Mouse (Mus musculus): ENCODE results near the gene Lemd1. TPM values are rescaled to one million over a fixed set of nuclear protein-coding genes. Genes with fewer than 3 reads are reported as not detected.
"Not testable (repeated sequence)": the region's sequence is repeated elsewhere in the genome, so short reads cannot be mapped to it uniquely, and the experiment has no call there.

The Lemd1 gene
- total RNA-seq, 2 experiments from 2014 or later, result not detected

DNA sequence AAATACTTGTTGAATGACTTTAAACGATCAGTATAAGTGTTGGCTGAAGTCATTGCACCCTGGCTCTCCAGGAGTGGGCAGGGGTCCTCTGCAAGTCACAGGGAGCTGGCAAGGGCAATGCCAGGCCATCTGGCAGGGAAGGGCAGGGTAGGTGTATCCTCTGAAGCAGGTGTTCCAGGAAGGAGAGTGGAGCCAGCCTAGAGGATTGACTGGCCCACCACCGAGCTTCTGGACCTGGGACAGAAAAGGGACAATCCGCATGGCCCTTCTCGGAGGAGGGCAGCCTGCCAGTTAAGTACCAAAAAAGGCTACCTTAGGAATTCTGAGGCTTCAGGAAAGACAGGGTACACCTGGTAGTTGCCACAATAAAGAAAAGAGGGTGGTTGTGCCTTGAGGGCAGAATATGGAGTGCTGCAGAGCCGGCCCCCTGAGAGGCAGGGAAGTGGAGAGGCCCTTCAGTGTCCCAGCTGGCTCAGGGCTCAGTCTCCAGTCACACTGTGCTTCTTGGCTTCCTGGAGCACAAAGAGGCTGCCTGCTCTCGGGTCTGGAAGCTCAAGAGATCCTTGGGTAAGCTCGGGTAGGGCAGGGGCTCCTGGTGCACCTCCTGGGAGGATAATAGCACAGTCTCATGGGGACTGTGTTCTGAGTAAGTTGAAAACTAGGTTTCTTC lies 29.9 kb upstream of the Lemd1 start:
- intact Hi-C loops (cut with DNase I; ENCODE audit: low total_unique reads), result loop anchor here (10.0 kb wide), 1 partner anchor 143 kb away; no protein-coding TSS in a partner anchor
- no peak for DNase-seq

DNA sequence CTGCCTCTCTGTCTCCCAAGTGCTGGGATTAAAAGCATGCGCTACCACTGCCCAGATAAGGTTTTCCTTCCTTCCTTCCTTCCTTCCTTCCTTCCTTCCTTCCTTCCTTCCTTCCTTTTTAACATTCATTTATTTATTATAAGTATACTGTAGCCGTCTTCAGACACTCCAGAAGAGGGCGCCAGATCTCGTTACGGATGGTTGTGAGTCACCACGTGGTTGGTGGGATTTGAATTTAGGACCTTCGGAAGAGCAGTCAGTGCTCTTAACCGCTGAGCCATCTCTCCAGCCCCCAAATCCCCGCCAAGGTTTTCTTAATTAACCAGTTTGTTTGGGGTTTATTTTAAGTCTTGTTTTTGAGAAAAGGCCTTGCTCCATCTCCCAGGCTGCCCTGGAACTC lies 28.6 kb upstream of the Lemd1 start:
- DNase-seq, result not testable (repeated sequence)
- intact Hi-C loops (cut with DNase I; ENCODE audit: low total_unique reads), result loop anchor here (10.0 kb wide), 1 partner anchor 142 kb away; no protein-coding TSS in a partner anchor

DNA sequence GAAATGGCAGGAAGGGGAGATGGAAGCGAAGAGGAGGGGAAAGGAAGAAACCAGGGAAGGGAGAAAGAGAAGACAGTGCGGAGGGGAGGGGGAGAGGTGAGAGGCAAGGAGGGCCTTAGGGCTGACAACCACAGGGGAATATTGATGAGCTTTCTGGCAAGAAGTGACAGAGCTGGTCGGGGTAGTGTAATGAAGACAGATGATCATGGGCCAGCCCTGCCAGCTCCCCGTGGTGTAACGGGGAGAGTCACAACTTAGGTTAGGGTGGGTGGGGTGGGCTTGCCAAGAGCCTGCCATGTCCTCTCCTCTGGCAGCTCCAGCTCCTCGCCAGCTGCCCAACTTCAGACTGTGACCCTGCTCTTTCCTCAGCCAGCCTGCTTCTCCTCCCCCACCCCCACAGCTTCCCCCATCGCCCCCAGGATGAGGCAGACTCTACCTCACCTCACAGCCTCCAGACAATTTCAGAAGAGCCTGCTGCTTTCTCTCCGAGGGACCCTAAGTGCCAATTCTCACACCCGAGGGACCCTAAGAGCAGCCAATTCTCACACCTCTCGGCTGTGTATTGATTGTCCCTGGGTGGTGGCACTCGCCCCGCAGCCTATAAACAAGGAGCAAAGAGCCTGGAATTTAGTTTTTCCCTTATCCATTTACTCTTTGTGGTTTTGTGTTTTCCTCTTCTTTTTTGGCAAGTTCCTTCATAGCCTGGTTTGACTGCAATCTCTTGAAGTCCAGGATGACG lies 26.3 kb upstream of the Lemd1 start:
- intact Hi-C loops (cut with DNase I; ENCODE audit: low total_unique reads), result loop anchor here (10.0 kb wide), 1 partner anchor 140 kb away; no protein-coding TSS in a partner anchor
- no peak for DNase-seq

DNA sequence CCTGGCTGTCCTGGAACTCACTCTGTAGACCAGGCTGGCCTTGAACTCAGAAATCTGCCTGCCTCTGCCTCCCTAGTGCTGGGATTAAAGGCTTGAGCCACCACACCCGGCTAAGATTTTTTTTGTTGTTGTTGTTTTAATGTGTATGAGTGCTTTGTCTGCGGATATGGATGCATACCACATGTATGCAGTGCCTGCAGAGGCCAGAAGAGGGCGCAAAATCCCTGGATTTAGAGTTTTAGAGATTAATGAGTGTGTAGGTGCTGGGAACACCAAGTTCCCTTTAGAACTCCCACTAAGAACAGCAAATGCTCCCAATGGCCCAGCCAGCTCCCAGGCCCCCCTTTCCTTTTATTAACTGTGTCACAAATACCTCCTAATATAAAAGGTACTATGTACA lies 25.4 kb upstream of the Lemd1 start:
- intact Hi-C loops (cut with DNase I; ENCODE audit: low total_unique reads), result loop anchor here (10.0 kb wide), 1 partner anchor 139 kb away; no protein-coding TSS in a partner anchor
- no peak for DNase-seq

DNA sequence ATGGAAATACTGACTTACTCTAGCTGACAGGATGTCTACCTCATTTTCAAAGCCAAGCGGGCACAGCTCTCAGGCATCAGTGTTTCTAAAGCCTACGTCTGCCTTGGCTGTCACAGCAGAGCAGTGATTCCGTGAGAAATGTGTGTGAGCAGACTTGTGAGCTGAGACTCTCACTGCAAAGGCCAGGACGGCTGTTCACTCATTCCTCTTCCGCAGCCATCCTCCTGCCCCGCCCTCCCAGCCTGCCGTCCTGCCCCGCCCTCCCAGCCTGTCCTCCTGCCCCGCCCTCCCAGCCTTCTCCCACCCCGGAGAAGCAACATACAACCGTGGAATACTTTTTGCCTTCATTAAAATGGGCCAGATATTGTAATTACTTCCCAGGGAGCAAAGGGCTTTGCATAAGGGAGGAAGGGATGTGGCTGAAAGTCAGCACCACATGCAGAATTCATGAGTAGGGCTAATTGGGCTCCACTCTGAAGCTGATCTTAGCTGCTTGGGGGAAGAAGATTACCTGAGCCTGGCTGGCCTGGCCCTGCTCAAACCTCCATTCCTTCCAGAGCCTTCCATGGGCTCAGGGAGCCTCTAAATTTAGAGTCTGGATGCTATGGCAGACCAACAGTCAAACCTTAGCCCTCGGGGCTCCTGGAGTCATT lies 23.0 kb upstream of the Lemd1 start:
- DNase-seq, result no peak
- intact Hi-C loops (cut with DNase I; ENCODE audit: low total_unique reads), result loop anchor here (10.0 kb wide), 1 partner anchor 137 kb away; no protein-coding TSS in a partner anchor

DNA sequence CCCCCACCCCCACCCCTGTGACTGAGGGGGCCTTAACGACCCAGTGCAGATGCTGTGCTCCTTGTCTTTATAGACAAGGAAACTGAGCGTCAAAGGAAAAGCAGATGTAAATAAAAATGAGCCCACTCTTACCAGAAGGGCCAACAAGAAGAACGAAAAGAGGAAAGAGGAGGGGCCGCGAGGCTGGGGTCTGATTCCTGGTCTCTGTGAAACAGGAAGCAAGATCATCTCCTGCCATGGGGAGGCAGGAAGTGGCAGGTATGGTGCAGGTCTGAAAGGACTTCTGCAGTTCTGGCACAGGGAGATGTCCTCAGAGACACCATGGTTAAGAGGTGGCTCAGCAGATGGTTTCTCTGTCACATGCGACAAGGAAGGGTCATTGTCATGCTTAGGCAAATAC lies 20.5 kb upstream of the Lemd1 start:
- intact Hi-C loops (cut with DNase I; ENCODE audit: low total_unique reads), result no loop called here
- DNase-seq, result no peak

DNA sequence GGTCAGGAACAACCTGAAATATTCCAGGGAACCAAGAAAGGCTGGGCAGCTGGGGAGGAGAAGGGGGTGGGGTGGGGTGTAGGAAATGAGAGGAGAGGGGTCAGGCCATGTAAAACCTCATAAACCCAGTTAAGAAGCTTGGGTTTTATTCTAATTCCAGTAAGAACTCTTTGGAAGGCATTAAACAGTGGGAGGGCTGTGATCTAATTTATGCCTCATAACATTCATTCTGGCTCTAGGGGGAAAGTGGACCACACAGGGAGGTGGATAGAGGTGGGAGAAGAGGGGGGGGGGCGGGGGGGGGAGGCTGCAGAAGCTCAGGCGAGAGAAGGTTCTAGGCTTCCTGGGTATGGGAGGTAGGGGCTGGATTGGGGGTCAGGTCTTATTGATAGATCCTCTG lies 19.6 kb upstream of the Lemd1 start:
- no peak for DNase-seq
- intact Hi-C loops (cut with DNase I; ENCODE audit: low total_unique reads), result no loop called here

DNA sequence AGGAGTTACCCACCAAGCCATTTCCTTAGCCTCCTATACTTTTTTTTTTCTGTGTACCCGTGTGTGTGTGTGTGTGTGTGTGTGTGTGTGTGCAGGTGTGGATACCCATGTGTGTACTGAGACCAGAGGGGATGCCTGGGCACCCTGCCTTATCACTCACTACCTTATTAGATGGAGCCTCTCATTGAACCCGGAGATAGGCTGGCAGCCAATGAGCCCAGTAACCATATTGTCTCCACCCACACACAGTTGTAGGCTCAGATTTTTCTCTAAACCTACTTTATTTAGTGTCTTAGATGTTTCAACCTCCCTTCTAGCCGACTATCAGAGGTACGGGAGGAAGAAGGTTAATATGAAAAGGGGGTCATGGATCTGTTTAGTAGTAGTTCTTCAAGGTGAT lies 4.9 kb upstream of the Lemd1 start:
- intact Hi-C loops (cut with DNase I; ENCODE audit: low total_unique reads), result no loop called here
- DNase-seq, result no peak

DNA sequence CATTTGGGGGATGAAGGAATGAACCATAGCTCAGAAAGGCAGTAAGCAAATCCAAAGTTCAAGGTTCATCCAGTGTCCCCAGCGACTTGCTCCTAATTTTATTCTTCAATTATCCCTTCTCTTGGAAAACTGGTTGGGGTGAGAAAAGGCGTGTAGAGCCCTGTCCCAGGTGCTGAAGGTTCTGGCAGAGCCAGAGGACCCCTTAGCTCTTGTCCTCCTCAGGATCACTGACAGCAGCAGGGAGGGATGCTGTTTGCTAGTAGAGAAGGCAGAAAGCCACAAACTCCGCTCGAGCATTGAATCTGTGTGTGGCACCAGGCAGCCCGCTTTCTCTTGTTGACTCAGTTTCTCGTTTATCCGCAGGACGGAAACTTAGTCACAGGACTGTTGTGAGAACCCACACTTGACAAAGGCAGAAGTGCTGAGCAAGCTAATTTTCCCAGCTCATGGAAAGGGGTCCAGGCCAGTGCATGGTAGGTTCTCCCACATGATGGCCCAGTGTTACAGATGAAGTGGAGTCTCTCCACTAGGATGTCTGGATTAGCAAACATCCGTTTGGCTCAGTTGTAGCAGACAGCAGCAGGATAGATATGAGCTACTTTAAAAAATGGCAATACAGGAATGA lies 2.7 kb upstream of the Lemd1 start:
- intact Hi-C loops (cut with DNase I; ENCODE audit: low total_unique reads), result no loop called here
- DNase-seq, result no peak

DNA sequence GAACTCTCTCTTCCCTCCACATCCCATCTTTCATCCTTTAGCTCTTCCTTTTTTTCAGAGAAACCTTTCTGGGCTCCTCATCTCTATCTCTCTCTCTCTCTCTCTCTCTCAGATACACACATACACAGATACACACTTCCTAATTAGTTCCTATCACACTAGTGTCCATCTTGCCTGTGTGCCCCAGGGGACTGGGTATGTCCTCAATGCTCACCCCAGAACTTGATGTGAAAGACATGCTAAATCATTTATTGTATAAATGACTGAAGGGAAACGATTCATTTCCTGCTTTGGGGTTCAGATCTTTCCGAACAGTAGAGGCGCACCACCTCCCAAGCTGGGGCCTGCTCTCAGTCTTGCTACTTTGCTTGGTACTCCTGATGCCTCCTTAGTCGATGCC lies 2.0 kb upstream of the Lemd1 start:
- intact Hi-C loops (cut with DNase I; ENCODE audit: low total_unique reads), result no loop called here
- no peak for DNase-seq

DNA sequence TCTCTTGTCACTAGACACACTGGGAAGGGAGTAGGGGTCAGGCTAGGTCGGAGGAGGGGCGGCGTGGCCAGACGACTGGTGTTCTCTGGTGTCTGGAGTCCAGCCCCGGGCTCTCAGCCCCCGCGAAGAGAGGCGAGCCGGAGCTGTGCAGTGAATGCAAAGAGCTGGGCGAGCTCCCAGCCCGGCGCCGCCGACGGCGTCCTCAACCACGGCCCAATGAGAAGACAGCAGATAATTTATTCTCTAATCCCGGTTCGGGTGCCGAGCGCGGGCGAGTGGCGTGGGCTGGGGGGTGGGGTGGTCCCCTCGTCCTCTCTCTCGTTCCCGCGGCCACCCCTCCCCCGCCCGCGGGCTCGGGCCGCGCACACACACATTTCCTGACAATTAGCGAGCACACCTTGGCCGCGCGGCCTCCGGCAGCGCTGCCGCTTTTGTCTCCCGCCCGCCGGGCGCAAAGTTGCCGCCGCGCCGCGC lies 1.2 kb upstream of the Lemd1 start:
- intact Hi-C loops (cut with DNase I; ENCODE audit: low total_unique reads), result no loop called here
- no peak for DNase-seq

DNA sequence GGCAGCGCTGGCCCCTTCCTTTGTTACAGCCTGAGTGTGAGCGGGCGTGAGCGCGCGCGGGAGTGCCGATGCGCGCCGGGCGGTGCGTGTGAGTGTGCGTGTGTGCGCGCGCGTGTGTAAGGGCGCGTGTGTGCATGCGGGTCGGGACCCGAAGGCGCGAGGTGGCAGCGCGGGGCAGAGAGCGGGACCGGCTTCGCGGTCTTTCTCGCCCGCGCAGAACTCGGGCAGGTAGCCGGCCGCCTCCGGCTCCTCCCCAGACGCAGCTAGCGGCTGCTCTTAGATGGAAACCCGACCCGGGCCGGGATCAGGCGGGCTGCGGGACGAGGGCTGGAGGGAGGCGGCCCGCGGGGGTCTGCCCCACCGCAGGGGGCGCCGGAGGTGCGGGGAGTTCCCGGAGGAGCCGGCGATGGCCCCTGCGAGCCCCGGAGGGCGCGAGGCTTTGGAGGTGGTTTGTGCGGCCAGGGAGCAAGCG lies 574 bp upstream of the Lemd1 start:
- intact Hi-C loops (cut with DNase I; ENCODE audit: low total_unique reads), result no loop called here
- DNase-seq, result no peak

DNA sequence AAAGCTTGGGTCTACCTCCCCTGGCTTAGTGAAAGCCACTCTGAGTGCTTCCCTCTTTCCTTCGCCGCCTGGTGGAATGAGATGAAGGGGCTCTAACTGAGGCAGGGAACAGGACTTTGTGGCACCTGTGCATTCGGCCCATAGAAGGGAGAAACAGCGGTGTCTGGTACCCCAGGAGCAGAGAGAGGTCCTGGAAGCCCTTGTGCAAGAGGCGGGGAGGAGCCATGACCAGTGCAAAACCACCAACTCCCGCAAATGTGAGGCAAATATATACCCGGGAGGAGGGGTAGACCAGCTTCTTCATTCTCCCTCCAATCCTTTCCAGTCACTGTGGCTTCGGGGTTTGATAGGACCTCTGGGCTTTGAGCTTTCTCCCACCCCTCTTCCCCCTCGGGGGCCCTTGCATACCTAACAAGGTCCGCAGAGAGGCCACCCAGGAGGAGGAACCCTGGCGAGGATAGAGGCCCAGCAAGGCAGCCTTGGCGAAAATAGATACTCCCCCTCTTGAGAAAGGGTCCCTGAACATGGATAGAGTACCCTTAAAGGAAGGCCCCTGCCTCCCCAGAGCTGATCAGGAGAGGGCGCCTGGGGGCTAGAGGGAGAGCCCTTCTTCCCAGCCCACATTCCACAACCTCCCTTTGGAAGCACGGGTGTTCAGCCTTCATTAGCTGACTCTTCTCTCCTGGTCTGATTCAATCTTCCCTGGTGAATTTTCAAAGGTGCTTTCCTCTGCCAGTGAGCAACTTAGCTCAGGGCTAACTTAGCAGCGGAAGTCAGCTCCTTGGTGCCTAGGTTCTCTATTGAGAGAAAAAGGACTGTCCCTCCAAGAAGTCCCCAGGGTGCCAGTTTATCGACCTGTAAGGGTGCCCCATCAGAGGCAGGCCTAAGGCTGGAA lies 802 bp downstream of the Lemd1 start:
- intact Hi-C loops (cut with DNase I; ENCODE audit: low total_unique reads), result no loop called here
- no peak for DNase-seq

DNA sequence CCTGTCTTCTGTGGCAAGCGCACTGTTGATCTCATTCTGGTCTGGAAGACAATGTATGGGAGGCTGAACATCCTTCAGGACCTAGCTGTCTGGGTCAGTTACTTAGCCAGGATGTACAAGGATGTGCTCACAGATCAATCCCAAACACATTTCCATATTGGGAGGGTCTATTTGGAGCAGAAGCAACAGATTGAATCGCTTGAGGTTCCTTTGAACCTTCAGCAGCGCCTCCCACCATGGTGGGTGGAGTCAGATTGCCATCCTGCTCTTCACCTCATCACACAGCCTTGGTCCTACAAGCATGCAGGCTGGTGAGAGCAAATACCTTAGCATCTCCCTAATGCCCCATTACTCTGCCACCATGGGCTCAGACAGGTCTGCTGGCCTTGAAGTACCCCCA lies 2.6 kb downstream of the Lemd1 start:
- DNase-seq, result no peak
- intact Hi-C loops (cut with DNase I; ENCODE audit: low total_unique reads), result no loop called here

DNA sequence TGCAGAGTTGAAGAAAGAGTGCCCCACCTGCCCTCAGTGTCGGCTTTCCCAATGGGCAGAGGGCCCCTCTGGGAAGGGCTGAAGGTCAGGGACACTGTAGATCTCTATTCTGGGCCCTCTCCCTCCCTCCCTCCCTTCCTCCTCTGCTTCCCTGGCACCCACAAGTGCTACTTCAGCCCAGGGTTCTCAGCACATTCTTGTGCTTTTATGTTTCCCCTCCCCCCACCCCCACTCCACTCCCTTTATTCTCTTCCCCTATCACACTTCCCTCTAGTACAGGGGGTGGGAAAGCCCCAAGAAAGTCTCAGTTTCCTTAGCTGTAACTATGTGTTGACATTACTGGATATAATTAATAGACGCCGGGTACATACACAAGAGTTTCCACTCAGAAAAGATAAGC lies 3.4 kb downstream of the Lemd1 start:
- no peak for DNase-seq
- intact Hi-C loops (cut with DNase I; ENCODE audit: low total_unique reads), result no loop called here

DNA sequence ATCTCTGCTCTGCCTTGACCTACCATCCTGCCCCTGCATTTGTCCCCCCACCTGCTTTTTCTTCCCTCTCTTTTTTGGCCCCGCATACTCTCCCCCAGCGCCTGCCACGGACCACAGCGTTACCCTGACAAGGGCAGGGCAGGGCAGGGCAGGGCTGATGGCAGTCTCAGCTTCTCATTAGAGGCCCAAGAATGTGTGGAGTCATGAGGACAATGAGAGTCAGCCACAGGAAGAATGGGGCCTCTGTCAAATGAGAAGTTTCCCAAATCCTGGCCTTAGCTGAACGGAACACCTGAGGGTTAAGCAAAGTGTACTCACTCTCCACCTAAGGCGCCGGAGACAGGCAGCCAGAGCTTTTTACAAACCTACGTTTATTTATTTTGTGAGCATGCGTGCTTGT lies 3.9 kb downstream of the Lemd1 start:
- DNase-seq, result no peak
- intact Hi-C loops (cut with DNase I; ENCODE audit: low total_unique reads), result no loop called here

DNA sequence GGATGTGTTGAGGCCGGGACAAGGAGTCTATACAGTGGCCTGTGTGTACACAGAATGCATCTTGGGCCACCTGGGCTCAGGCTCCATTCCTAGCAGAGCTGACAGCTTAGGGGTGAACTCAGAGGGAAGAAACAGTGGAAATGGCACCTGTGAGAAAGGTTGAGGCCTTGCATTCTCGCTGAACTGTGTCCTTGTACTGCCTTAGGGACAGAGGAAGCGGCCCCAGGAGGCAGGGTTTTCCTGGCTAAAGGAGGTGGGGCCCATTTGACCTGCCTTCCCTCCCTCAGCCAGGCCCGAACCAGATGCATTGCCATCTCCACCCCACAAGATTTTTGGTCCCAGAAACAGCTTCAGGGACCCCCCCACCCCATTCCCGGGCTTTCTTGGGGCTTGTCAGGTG lies 4.5 kb downstream of the Lemd1 start:
- no peak for DNase-seq
- intact Hi-C loops (cut with DNase I; ENCODE audit: low total_unique reads), result no loop called here

DNA sequence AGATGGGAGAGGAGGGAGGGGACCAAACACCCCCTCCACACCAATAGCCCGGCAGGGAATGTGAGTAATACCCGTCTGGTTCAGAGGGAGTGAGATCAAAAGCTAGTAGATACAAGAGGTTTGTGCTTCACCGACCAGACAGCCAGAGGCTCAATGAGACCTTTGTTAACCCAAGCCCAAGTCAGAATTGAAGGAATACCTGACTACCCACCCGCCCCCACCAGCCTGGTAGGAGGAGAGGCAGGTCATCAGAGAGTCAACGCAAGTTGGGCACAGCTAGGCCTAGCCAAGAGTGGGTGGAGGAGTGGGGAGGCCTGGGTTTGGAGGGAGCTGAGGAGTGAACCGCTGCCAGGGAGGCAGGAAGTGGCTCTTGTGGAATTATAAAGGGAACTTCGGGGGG lies 5.1 kb downstream of the Lemd1 start:
- DNase-seq, result no peak
- intact Hi-C loops (cut with DNase I; ENCODE audit: low total_unique reads), result no loop called here

DNA sequence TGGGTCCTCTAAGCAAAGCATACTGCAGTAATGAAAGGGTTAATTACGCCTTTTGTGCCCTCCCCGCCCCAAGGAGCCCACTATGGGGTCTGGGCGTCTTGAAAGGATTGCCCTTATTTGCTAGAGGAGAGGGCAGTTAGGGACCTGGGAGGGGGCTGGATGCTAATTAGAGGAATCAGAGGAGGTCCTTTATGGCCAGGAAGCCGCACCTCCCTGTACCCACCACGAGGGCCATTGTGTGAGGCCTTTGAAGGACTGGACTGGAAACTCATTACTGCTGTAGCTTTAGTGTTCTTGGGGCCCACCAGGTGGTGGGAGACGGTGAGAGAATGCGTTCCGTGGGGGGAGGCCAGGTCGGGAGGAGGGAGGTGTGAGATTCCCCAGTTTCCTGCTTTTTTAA lies 6.4 kb downstream of the Lemd1 start:
- intact Hi-C loops (cut with DNase I; ENCODE audit: low total_unique reads), result no loop called here
- no peak for DNase-seq

Data from gastrocnemius, postnatal 14 days (tissue).